Mouse (Mus musculus): ENCODE measurements around the gene Spred2.

Spred2 gene

GRCm38 (mm10) chr11:19923888-19924756 lies at the start of gene Spred2:
Gene Spred2, plus strand, starts transcription at chr11:19924375.
- in situ Hi-C loops (cut with MboI, MseI): no loop called here

DNA sequence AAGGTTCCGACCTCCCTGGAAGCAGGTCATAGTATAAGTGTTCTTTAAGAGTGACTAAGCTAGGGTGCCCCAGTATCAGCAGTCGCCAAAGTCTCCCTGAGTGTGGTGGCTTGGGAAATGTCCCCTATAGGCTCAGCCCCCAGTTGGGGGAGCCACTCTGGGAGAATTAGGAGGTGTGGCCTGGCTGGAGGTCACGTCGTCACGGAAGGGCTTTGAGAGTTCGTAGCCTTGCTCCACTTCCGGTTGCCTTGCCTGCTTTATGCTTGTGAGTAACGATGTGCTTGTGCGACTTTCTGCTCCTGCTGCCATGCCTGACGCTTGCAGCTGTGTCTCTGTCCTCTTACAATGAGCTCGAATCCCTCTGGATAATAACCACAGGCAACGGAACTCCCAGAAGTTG lies 48.6 kb upstream of the Spred2 start:
- in situ Hi-C loops (cut with MboI, MseI): loop anchor here (10.0 kb wide), 1 partner anchor 431 kb away; no protein-coding TSS in a partner anchor

DNA sequence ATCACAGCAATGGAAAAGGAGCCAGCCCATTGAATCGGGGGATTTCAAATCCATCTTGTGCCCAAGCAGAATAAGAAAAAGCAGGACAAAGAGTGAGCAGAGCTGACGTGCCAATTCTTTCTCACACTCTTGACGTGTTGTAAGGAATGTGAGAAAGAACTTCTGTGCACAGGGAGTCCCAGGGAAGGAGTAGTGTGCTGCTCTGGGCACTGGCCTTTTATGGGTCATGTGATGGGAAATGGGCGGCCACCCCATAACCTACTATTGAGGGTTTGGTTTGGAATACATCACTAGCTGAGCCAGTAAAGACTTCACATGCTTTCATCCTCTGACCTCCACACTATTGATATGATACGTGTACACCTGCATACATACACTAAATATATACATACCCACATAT lies 48.2 kb upstream of the Spred2 start:
- in situ Hi-C loops (cut with MboI, MseI): loop anchor here (10.0 kb wide), 1 partner anchor 431 kb away; no protein-coding TSS in a partner anchor

DNA sequence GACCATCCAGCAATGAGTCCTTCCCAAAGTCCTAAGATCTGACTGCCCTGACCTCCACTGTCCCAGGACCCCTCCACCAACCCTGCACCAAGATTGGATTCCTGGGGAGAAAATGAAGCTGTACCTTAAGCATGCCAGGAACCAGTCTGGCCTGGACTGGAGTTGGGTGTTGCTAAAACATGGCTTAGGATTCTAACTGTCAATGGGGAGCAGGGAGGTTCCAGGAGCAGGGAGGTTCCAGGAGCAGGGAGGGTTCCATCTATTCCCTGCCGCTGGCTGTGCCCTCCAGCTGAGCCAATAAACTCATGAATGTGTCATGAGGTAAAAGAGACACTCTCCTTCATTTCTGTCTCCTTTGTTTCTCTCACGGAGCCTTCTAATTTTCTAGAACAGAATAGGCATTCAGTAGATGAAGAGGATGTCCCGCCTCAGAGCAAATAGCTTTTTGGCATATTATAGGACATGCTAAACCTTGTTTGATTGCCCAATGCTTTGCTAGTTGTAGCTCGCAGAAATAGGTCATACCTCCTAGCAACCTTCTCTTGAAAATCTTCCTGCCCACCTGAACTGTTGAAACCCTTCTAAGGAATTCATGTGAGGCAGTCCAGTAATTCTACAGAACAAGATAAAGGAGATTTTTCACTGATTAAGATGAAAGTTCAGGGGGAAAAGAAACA lies 46.8 kb upstream of the Spred2 start:
- in situ Hi-C loops (cut with MboI, MseI): loop anchor here (10.0 kb wide), 1 partner anchor 433 kb away; no protein-coding TSS in a partner anchor

- in situ Hi-C loops (cut with MboI, MseI): no loop called here
These were observed 42.8 kb upstream of the Spred2 start for GRCm38 (mm10) chr11:19881342-19881741.

DNA sequence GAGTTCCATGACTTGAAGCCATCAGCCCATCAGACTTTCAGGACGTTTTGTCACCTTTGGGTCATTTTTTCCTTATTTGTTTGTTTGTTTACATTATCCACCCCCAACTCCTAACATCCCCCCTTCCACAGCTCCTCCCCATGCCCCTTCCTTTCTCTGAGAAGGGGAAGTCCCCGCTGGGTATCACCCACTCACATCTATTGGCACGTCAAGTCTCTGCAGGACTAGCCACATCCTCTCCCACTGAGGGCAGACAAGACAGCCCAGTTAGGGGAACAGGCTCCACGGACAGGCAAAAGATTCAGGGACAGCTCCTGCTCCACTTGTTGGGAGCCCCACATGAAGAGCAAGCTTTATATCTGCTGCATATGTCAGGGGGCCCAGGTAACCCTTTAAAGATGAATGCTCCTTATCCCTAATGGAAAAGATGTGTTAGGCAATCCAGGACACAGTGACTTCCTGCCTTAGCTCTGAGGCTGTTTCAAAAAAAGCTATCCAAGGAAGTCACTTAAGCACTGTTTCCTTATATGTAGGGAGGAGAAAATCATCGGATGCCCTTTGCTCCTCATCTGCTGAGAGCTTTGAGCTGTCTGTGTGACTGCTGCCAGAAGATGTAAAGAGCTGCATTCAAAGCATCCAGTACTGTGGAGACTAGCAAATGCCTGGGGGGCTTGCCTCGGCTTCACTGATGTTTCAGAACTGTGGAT lies 33.3 kb upstream of the Spred2 start:
- in situ Hi-C loops (cut with MboI, MseI): no loop called here

- in situ Hi-C loops (cut with MboI, MseI): no loop called here
These were observed 30.9 kb upstream of the Spred2 start for GRCm38 (mm10) chr11:19893233-19893632.

- in situ Hi-C loops (cut with MboI, MseI): no loop called here
These were observed 24.6 kb upstream of the Spred2 start for GRCm38 (mm10) chr11:19899621-19900020.

GRCm38 (mm10) chr11:19900712-19901111 lies 23.5 kb upstream of the Spred2 start:
- in situ Hi-C loops (cut with MboI, MseI): no loop called here

GRCm38 (mm10) chr11:19911216-19911615 lies 13.0 kb upstream of the Spred2 start:
- in situ Hi-C loops (cut with MboI, MseI): loop anchor here (5.0 kb wide), 1 partner anchor 74 kb away; no protein-coding TSS in a partner anchor

- in situ Hi-C loops (cut with MboI, MseI): loop anchor here (5.0 kb wide), 1 partner anchor 75 kb away; no protein-coding TSS in a partner anchor
These were observed 12.0 kb upstream of the Spred2 start for GRCm38 (mm10) chr11:19912179-19912578.

DNA sequence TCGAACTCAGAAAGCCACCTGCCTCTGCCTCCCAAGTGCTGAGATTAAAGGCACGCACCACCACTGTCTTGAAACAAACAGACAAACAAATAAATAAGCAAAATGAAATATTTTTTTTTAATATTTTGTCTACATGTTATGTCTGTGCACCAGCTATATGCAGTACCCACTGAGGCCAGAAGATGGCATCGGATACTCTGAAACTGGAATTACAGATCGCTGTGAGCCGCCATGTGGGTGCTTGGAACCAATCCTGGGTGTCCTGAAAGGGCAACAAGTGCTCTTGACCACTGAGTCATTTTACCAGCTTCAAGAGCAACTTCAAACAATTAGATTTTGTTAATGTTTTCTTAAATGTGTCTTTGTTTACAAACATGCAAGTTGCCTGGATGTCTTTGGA lies 11.5 kb upstream of the Spred2 start:
- in situ Hi-C loops (cut with MboI, MseI): loop anchor here (5.0 kb wide), 1 partner anchor 75 kb away; no protein-coding TSS in a partner anchor

- in situ Hi-C loops (cut with MboI, MseI): loop anchor here (5.0 kb wide), 1 partner anchor 76 kb away; no protein-coding TSS in a partner anchor
These were observed 10.4 kb upstream of the Spred2 start for GRCm38 (mm10) chr11:19913761-19914160.

GRCm38 (mm10) chr11:19917381-19918245 lies 6.6 kb upstream of the Spred2 start:
- in situ Hi-C loops (cut with MboI, MseI): no loop called here

- in situ Hi-C loops (cut with MboI, MseI): no loop called here
These were observed 6.0 kb upstream of the Spred2 start for GRCm38 (mm10) chr11:19918246-19918540.

GRCm38 (mm10) chr11:19919460-19919784 lies 4.8 kb upstream of the Spred2 start:
- in situ Hi-C loops (cut with MboI, MseI): no loop called here

DNA sequence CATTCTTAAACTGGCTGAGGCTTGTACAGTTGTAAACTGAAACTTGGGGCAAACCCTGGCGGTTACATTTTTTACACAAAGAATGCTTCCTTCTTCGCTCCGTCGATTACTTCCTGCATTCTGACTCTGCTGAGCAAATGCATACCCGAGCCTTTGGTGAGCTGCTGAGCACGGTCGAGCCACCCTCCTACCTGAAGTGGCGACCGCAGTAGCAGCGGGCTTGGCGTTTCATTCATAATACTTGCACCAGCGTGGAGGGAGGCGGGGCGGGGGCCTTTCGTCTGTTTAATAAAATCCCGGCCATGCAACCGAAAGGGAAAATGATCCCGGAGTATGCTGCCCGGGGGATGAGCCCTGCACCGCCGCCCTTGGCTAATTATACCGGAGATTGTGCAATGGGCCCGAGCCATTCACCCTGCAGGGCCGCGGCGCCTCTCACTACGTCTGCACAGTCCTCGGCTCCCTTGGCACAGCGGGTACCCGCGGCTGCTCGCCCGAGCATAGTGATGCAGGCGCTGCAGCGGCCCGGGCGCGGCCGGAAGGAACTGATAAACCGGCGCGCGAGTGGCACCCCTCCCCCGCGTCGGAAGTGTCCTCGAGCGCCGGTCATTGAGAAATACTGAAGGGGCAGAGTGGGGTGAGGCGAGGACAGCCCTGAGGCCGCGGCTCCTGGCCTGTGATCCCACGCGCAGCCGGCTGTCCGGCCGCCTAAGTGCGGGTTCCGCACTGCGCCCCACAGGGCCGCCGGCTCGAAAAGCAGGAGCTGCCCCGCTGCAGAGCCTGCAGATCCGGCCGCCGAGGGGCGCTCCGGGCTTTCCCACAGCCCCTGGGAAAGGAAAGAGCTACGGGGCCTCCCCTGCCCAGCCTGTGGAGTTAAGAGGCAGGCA lies 4.1 kb upstream of the Spred2 start:
- in situ Hi-C loops (cut with MboI, MseI): no loop called here

DNA sequence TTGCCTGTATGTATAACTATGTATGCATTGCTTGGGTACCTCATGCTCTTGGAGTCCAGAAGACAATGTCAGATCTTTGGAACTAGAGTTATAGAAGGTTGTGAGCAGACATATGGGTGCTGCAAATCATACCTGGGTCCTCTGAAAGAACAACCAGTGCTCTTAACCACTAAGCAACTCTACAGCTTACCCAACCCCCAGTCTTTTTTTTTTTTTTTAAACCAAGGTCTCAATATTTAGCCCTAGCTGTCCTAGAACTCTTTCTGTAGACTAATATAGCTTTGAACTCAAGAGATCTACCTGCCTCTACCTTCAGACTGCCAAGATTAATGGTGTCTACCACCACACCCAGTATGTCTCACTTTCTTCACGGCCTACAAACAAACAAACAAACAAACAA lies 2.5 kb upstream of the Spred2 start:
- in situ Hi-C loops (cut with MboI, MseI): no loop called here

GRCm38 (mm10) chr11:19922208-19922607 lies 2.0 kb upstream of the Spred2 start:
- in situ Hi-C loops (cut with MboI, MseI): no loop called here

DNA sequence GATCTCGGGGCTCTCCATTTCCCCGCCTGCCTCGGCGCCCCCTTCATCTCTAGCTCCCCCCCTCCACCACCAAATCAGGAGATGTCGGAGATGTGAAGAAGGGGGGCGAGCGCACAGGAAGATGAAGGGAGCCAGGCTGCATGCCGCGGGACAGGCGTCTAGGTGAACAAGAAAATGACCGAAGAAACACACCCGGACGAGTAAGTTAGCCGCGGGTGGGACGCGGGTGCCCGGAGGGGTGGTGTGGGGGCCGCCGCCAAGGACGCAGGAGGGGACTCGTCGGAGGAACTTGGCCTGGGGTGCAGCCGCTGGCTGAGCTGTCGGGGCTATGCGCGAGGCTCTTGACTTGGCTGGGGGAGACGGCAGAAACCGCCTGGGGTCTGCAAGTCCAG lies 578 bp downstream of the Spred2 start:
- in situ Hi-C loops (cut with MboI, MseI): loop anchor here (5.0 kb wide), 1 partner anchor 183 kb away; no protein-coding TSS in a partner anchor

Measured in T-helper 2 cell (primary cell).